In genomic region chrX:18161796-18162191, GRCm38 (mm10) we compare ENCODE assay signal across 8 mouse cellular contexts. TPM values are rescaled to one million over a fixed set of nuclear protein-coding genes. Genes with fewer than 3 reads are reported as not detected.
DNase-seq lines count a peak whose midpoint lies in the region; ATAC-seq lines count a peak whose summit lies in the region.

No protein-coding gene starts in this region.

- peak overlapping the region; percentile 74 for H3K9ac ChIP-seq in kidney, embryonic 14.5 days (ENCODE audit: low read depth, low read length)
- peak overlapping the region; percentile 80 for H3K9ac ChIP-seq in midbrain, embryonic 13.5 days (replicated peaks)

- DNase-seq in kidney, postnatal 36 days: no peak
- peak; percentile 73 for DNase-seq in MN1 (ENCODE audit: low spot score)
- no peak for DNase-seq in embryonic facial prominence, embryonic 10.5 days (ENCODE audit: low spot score)
- no peak for DNase-seq in ovary, postnatal 10 days (ENCODE audit: low spot score)
- no peak for DNase-seq in lung, postnatal 10 days

- peak overlapping the region; percentile 87 for H3K27ac ChIP-seq in kidney, embryonic 14.5 days (ENCODE audit: low read depth, low read length)
- peak overlapping the region; percentile 96 for H3K27ac ChIP-seq in embryonic facial prominence, embryonic 10.5 days (replicated peaks)
- H3K27ac ChIP-seq in midbrain, embryonic 13.5 days: peak overlapping the region; percentile 96

- H3K4me2 ChIP-seq in kidney, embryonic 14.5 days (replicated peaks; ENCODE audit: low read depth, low read length): peak overlapping the region; percentile 58
- peak overlapping the region; percentile 56 for H3K4me2 ChIP-seq in midbrain, embryonic 13.5 days (replicated peaks)

- under 1% methylated on average over 28 of the region's 28 CpGs for WGBS in kidney, embryonic 14.5 days
- under 1% methylated on average over 28 of the region's 28 CpGs for WGBS in embryonic facial prominence, embryonic 10.5 days
- 0% methylated on average over 25 of the region's 28 CpGs for WGBS in midbrain, embryonic 13.5 days

- peak overlapping the region; percentile 77 for H3K4me3 ChIP-seq in kidney, embryonic 14.5 days (ENCODE audit: low read length)
- peak overlapping the region; percentile 84 for H3K4me3 ChIP-seq in embryonic facial prominence, embryonic 10.5 days
- peak overlapping the region; percentile 78 for H3K4me3 ChIP-seq in midbrain, embryonic 13.5 days (replicated peaks)

- no peaks in the 10 kb centered on the region for H3K4me1 ChIP-seq in kidney, embryonic 14.5 days (ENCODE audit: control insufficient read depth, insufficient read depth, low read length)
- no peaks in the 10 kb centered on the region for H3K4me1 ChIP-seq in embryonic facial prominence, embryonic 10.5 days
- no peaks in the 10 kb centered on the region for H3K4me1 ChIP-seq in midbrain, embryonic 13.5 days (replicated peaks)

- no peaks in the 10 kb centered on the region for H3K27me3 ChIP-seq in kidney, embryonic 14.5 days (ENCODE audit: control insufficient read depth, insufficient read depth, low read length)
- no peaks in the 10 kb centered on the region for H3K27me3 ChIP-seq in embryonic facial prominence, embryonic 10.5 days (replicated peaks; ENCODE audit: low read depth, poor library complexity, severe bottlenecking)
- no peaks in the 10 kb centered on the region for H3K27me3 ChIP-seq in midbrain, embryonic 13.5 days

- no peaks in the 10 kb centered on the region for H3K9me3 ChIP-seq in kidney, embryonic 14.5 days (ENCODE audit: control insufficient read depth, low read length)
- H3K9me3 ChIP-seq in embryonic facial prominence, embryonic 10.5 days: no peaks in the 10 kb centered on the region
- no peaks in the 10 kb centered on the region for H3K9me3 ChIP-seq in midbrain, embryonic 13.5 days

- no peak; the same call in 1 of the 2 replicates for ATAC-seq in kidney, embryonic 14.5 days (ENCODE audit: low FRiP score, low TSS enrichment)
- peak; percentile 12 for ATAC-seq in inflammation-experienced regulatory T-cells, adult 6 months
- ATAC-seq in midbrain, embryonic 13.5 days: peak; percentile 89

- no peaks in the 10 kb centered on the region for H3K36me3 ChIP-seq in kidney, embryonic 14.5 days (ENCODE audit: control insufficient read depth, insufficient read depth, low read length)
- no peaks in the 10 kb centered on the region for H3K36me3 ChIP-seq in embryonic facial prominence, embryonic 10.5 days (replicated peaks)
- H3K36me3 ChIP-seq in midbrain, embryonic 13.5 days: no peaks in the 10 kb centered on the region

RNA-seq across cellular contexts. Expression of gene Kdm6a, which starts 0.6 kb away (rescaled TPM):
- polyA plus RNA-seq in kidney, embryonic 14.5 days (2014; fragmentation: Nextera tagmentation; extraction: Ambion mirVana): 22.4 and 27.1 TPM in 2 replicates
- polyA plus RNA-seq in embryonic facial prominence, embryonic 10.5 days (2016; fragmentation: Nextera tagmentation; extraction: Ambion mirVana): 31.8 and 33.6 TPM in 2 replicates
- 10 to 100 TPM; 20.1 to 30.6 (median 29.7) TPM for polyA plus RNA-seq in inflammation-experienced regulatory T-cells, adult 6 months (2017; shearing (Covaris generic))
- polyA plus RNA-seq in midbrain, embryonic 13.5 days (2015; fragmentation: Nextera tagmentation; extraction: Ambion mirVana): 24.4 and 24.6 TPM in 2 replicates

RNA-seq across cellular contexts. Expression of gene Dusp21, which starts 16.1 kb away (rescaled TPM):
- not detected in 2 replicates for polyA plus RNA-seq in kidney, embryonic 14.5 days (2014; fragmentation: Nextera tagmentation; extraction: Ambion mirVana)
- polyA plus RNA-seq in embryonic facial prominence, embryonic 10.5 days (2016; fragmentation: Nextera tagmentation; extraction: Ambion mirVana): not detected in 2 replicates
- polyA plus RNA-seq in inflammation-experienced regulatory T-cells, adult 6 months (2017; shearing (Covaris generic)): not detected
- polyA plus RNA-seq in midbrain, embryonic 13.5 days (2015; fragmentation: Nextera tagmentation; extraction: Ambion mirVana): not detected in 2 replicates
